Mouse (Mus musculus) heart, embryonic 10.5 days (tissue): ENCODE data around the gene Zfp871. TPM values are rescaled to one million over a fixed set of nuclear protein-coding genes. Genes with fewer than 3 reads are reported as not detected.
A peak's percentile ranks its signal among the peaks of the same experiment; 100 is the strongest.

Source experiments
- DNase-seq: peaks from one replicate; pipeline ENCODE4 v3.0.0-alpha.2; 2017; ENCODE audit warnings: low spot score
- H3K27ac ChIP-seq: fragments of 300-500 bp; sonication (generic); 2 replicates; pipeline ENCODE4 v1.5.1; 2016; ENCODE audit warnings: mild to moderate bottlenecking
- H3K27me3 ChIP-seq: fragments of 300-500 bp; sonication (generic); 2 replicates; pipeline ENCODE4 v1.6.1; 2016; ENCODE audit warnings: mild to moderate bottlenecking; ENCODE audit not compliant: poor library complexity, insufficient read depth, severe bottlenecking
- H3K36me3 ChIP-seq: fragments of 300-500 bp; sonication (generic); 2 replicates; pipeline ENCODE4 v1.6.1; 2016; ENCODE audit warnings: mild to moderate bottlenecking, moderate library complexity
- H3K4me1 ChIP-seq: fragments of 300-500 bp; sonication (generic); 2 replicates; pipeline ENCODE4 v1.6.1; 2016; ENCODE audit warnings: mild to moderate bottlenecking
- H3K4me3 ChIP-seq: fragments of 300-500 bp; sonication (generic); 2 replicates; pipeline ENCODE4 v1.5.1; 2016; ENCODE audit warnings: mild to moderate bottlenecking, moderate library complexity
- H3K9me3 ChIP-seq: fragments of 300-500 bp; sonication (generic); 2 replicates; pipeline ENCODE4 v1.6.1; 2016; ENCODE audit warnings: mild to moderate bottlenecking, moderate library complexity
- WGBS: fragments of 180-500 bp; shearing (Covaris S2); methylation state at CpG from one replicate; pipeline ENCODE4 v1.1.7; 2016; 5-methylcytosine and 5-hydroxymethylcytosine counted together
- polyA plus RNA-seq: library from polyadenylated mRNA; unstranded; fragments of >200 nt; fragmentation: Nextera tagmentation; extraction: Ambion mirVana; gene quantifications from 2 replicates; pipeline ENCODE4 v1.2.1, GENCODE M21; 2016

The Zfp871 gene
- 27.3 and 30.4 TPM in 2 replicates for polyA plus RNA-seq

- no peaks in the 10 kb centered on the region for H3K9me3 ChIP-seq
- H3K36me3 ChIP-seq, result peaks cover 31% of the 10 kb centered on the region
- WGBS, result under 1% methylated on average over 22 of the region's 22 CpGs
- no peaks in the 10 kb centered on the region for H3K27me3 ChIP-seq
- peak within 1 kb of the TSS; percentile 97 for H3K27ac ChIP-seq
- peak within 1 kb of the TSS; percentile 90 for H3K4me3 ChIP-seq
- DNase-seq, result peak; percentile 97
- H3K4me1 ChIP-seq, result peaks cover 9% of the 10 kb centered on the region
Observed at GRCm38 (mm10) chr17:32788094-32788559, at the start of gene Zfp871. TSS of gene Zfp871 (minus strand) at chr17:32788287.

GRCm38 (mm10) chr17:32830418-32830782 lies 42.3 kb upstream of the Zfp871 start:
- Histone ChIP-seq H3K9me3 (no peaks in the 10 kb centered on the region), H3K4me1 (peaks cover 7% of the 10 kb centered on the region; the same call in 1 of the 2 replicates), H3K27ac (peak overlapping the region; percentile 95), H3K27me3 (no peaks in the 10 kb centered on the region), H3K36me3 (peaks cover 15% of the 10 kb centered on the region), H3K4me3 (peak overlapping the region; percentile 73)
- 33% methylated on average over 3 of the region's 3 CpGs for WGBS
- DNase-seq, result no peak

GRCm38 (mm10) chr17:32829540-32830417 lies 41.7 kb upstream of the Zfp871 start, which contains the start of gene Zfp799:
TSS of gene Zfp799 (minus strand) at chr17:32830261.
- Histone ChIP-seq H3K4me3 (peak within 1 kb of the TSS; percentile 73), H3K27me3 (no peaks in the 10 kb centered on the region), H3K36me3 (peaks cover 21% of the 10 kb centered on the region), H3K9me3 (no peaks in the 10 kb centered on the region), H3K4me1 (peaks cover 7% of the 10 kb centered on the region; the same call in 1 of the 2 replicates), H3K27ac (peak within 1 kb of the TSS; percentile 95)
- peak; percentile 94 for DNase-seq
- WGBS, result 2% methylated on average over 35 of the region's 35 CpGs

GRCm38 (mm10) chr17:32816074-32816784 lies 28.1 kb upstream of the Zfp871 start:
- Histone ChIP-seq H3K27ac (no peak overlapping the region), H3K4me3 (no peak overlapping the region), H3K36me3 (peaks cover 42% of the 10 kb centered on the region), H3K9me3 (no peaks in the 10 kb centered on the region), H3K27me3 (no peaks in the 10 kb centered on the region), H3K4me1 (no peaks in the 10 kb centered on the region)
- WGBS, result 97% methylated on average over 1 of the region's 1 CpGs
- DNase-seq, result no peak

- H3K9me3 ChIP-seq, result no peaks in the 10 kb centered on the region
- H3K27ac ChIP-seq, result no peak overlapping the region
- peaks cover 22% of the 10 kb centered on the region for H3K36me3 ChIP-seq
- H3K27me3 ChIP-seq, result no peaks in the 10 kb centered on the region
- DNase-seq, result no peak
- no peak overlapping the region for H3K4me3 ChIP-seq
- 76% methylated on average over 7 of the region's 7 CpGs for WGBS
- peaks cover 8% of the 10 kb centered on the region for H3K4me1 ChIP-seq
Observed at GRCm38 (mm10) chr17:32814136-32814535, 26.0 kb upstream of the Zfp871 start.

GRCm38 (mm10) chr17:32810648-32811047 lies 22.6 kb upstream of the Zfp871 start:
- Histone ChIP-seq H3K4me1 (peaks cover 11% of the 10 kb centered on the region), H3K36me3 (peaks cover 2% of the 10 kb centered on the region; the same call in 1 of the 2 replicates), H3K9me3 (no peaks in the 10 kb centered on the region), H3K27ac (no peak overlapping the region), H3K4me3 (no peak overlapping the region), H3K27me3 (no peaks in the 10 kb centered on the region)
- WGBS, result 46% methylated on average over 1 of the region's 1 CpGs
- DNase-seq, result no peak

- DNase-seq, result peak; percentile 85
- Histone ChIP-seq H3K9me3 (no peaks in the 10 kb centered on the region), H3K4me1 (peaks cover 11% of the 10 kb centered on the region), H3K36me3 (no peaks in the 10 kb centered on the region), H3K27me3 (no peaks in the 10 kb centered on the region), H3K27ac (peak within 1 kb of the TSS; percentile 80), H3K4me3 (peak within 1 kb of the TSS; percentile 66)
- WGBS, result under 1% methylated on average over 17 of the region's 17 CpGs
Observed at GRCm38 (mm10) chr17:32809544-32810374, 21.7 kb upstream of the Zfp871 start, which contains the start of gene Zfp811. TSS of gene Zfp811 (minus strand) at chr17:32809931.

GRCm38 (mm10) chr17:32808921-32809320 lies 20.8 kb upstream of the Zfp871 start:
- Histone ChIP-seq H3K4me1 (peaks cover 11% of the 10 kb centered on the region), H3K9me3 (no peaks in the 10 kb centered on the region), H3K27ac (peak overlapping the region; percentile 80), H3K36me3 (no peaks in the 10 kb centered on the region), H3K27me3 (no peaks in the 10 kb centered on the region), H3K4me3 (peak overlapping the region; percentile 66)
- DNase-seq, result no peak
- WGBS, result 16% methylated on average over 8 of the region's 8 CpGs

GRCm38 (mm10) chr17:32789244-32789643 lies 1.2 kb upstream of the Zfp871 start:
- Histone ChIP-seq H3K4me3 (peak overlapping the region; percentile 90; the same call in 1 of the 2 replicates), H3K4me1 (peaks cover 9% of the 10 kb centered on the region), H3K27ac (no peak overlapping the region), H3K27me3 (no peaks in the 10 kb centered on the region), H3K36me3 (peaks cover 20% of the 10 kb centered on the region), H3K9me3 (no peaks in the 10 kb centered on the region)
- DNase-seq, result no peak
- WGBS, result 72% methylated on average over 8 of the region's 8 CpGs

GRCm38 (mm10) chr17:32788576-32788975 lies 489 bp upstream of the Zfp871 start:
- H3K27ac ChIP-seq, result peak overlapping the region; percentile 97
- no peak for DNase-seq
- H3K9me3 ChIP-seq, result no peaks in the 10 kb centered on the region
- 6% methylated on average over 9 of the region's 9 CpGs for WGBS
- H3K4me1 ChIP-seq, result peaks cover 9% of the 10 kb centered on the region
- peaks cover 26% of the 10 kb centered on the region for H3K36me3 ChIP-seq
- peak overlapping the region; percentile 90 for H3K4me3 ChIP-seq
- no peaks in the 10 kb centered on the region for H3K27me3 ChIP-seq

- DNase-seq, result no peak
- peaks cover 36% of the 10 kb centered on the region for H3K36me3 ChIP-seq
- H3K4me1 ChIP-seq, result peaks cover 9% of the 10 kb centered on the region
- WGBS, result 1% methylated on average over 31 of the region's 31 CpGs
- H3K27ac ChIP-seq, result peak overlapping the region; percentile 97
- H3K4me3 ChIP-seq, result peak overlapping the region; percentile 90
- no peaks in the 10 kb centered on the region for H3K27me3 ChIP-seq
- H3K9me3 ChIP-seq, result no peaks in the 10 kb centered on the region
Observed at GRCm38 (mm10) chr17:32787436-32788093, 522 bp downstream of the Zfp871 start.

GRCm38 (mm10) chr17:32786944-32787343 lies 1.1 kb downstream of the Zfp871 start:
- no peaks in the 10 kb centered on the region for H3K9me3 ChIP-seq
- H3K4me3 ChIP-seq, result peak overlapping the region; percentile 90
- WGBS, result 59% methylated on average over 6 of the region's 6 CpGs
- peaks cover 9% of the 10 kb centered on the region for H3K4me1 ChIP-seq
- H3K27me3 ChIP-seq, result no peaks in the 10 kb centered on the region
- no peak for DNase-seq
- H3K27ac ChIP-seq, result no peak overlapping the region
- H3K36me3 ChIP-seq, result peaks cover 38% of the 10 kb centered on the region
